Mouse (Mus musculus): ENCODE measurements at regions not wholly inside any gene's neighbourhood (a gene's known extent, or its start where the extent isn't known, plus 50 kb on each side); places are given as distances from the start of the nearest gene placed in this dataset.

DNA sequence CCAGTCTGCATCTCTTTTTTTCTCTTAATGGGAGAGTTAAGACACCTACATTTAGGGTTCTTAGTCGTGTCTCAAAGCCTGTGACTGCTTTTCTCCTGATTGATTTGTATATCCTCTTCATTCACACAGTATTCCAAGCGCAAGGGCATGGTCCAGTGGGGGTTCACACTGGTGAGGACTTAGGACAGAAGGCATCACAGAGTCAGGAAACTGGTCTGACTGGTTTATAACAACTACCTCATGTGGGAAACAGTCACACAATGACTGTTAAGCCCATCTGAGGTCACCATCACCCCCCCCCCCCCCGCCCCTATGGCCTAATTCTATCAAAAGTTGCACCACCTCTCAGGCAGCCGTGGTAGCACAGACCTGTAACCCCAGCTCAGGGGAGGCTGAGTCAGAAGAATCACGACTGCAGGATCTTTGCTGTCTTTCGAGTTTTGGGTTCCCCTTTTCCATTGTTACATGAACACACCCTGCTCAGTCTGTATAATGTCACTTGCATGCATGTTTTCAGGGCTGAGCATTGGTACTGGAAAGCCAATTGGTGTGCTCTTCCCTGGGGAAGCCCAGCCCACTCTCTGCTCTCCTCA lies 155.2 kb downstream of the Zfp706 start:
- no peak for DNase-seq

DNA sequence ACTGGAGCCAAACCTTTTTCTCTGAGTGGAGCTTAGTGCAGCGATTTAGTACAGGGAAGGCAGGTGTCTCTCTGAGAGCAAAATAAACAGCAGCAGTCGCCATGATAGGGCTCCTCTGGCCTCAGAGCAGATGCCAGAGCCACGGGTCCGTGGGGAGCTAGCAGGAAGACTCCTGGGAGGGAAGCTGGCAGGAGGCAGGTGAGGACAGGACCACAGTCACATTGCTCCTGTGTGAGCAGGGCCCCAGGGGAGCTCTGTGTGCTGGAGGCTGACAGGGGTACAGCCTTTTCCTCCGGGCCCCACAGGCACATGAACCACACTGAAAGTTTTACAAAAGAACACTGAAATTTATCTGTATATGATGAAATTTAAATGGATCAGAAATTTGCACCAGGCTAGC lies 159.3 kb downstream of the Zfp706 start:
- DNase-seq = no peak

DNA sequence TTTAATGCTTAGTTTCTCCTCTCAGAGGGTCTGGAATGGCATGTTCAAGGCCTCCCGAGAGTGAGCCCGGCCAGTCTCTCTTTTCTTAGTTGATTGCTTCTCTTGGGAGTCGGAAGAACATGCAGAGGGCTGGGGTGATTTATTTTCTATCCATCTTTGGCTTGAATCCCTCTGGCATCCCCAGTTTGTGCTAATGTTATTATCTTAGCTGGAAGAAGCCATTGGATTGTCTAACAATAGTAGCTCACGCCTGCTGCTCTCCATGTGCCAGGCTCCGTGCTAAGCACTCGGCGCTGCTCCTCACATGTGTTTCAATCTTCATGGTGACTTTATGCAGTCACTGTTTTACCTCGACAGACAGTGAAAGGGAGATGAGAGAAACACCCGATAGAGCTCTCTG lies 160.8 kb downstream of the Zfp706 start:
- no peak for DNase-seq
